Mouse (Mus musculus) cerebellum, adult 2 months (tissue): ENCODE measurements around the gene Apol7a. TPM values are rescaled to one million over a fixed set of nuclear protein-coding genes. Genes with fewer than 3 reads are reported as not detected.
"Not testable (repeated sequence)": the region's sequence is repeated elsewhere in the genome, so short reads cannot be mapped to it uniquely, and the experiment has no call there.

Source experiments
- DNase-seq, 2 experiments: peaks; one replicate each; pipeline ENCODE4 v3.0.0; 2021
- H3K27ac ChIP-seq: fragments of 200-500 bp; 2 replicates; pipeline ENCODE4 v1.5.1; 2012; ENCODE audit warnings: low read length, control low read depth, inconsistent platforms; ENCODE audit not compliant: insufficient read depth
- H3K27me3 ChIP-seq: fragments of 200-500 bp; 2 replicates; pipeline ENCODE4 v1.6.1; 2012; ENCODE audit warnings: inconsistent platforms, mild to moderate bottlenecking, low read length, moderate library complexity; ENCODE audit not compliant: control insufficient read depth, insufficient read depth
- H3K4me1 ChIP-seq: fragments of 200-500 bp; 2 replicates; pipeline ENCODE4 v1.6.1; 2011; ENCODE audit warnings: low read length; ENCODE audit not compliant: control insufficient read depth, insufficient read depth
- H3K4me3 ChIP-seq: fragments of 200-500 bp; replicated peaks from 2 replicates; pipeline ENCODE3; 2011; ENCODE audit warnings: mild to moderate bottlenecking, low read depth, low read length, control low read depth; ENCODE audit not compliant: insufficient read depth
- CTCF ChIP-seq: fragments of 200-500 bp; IDR thresholded peaks from 2 replicates; pipeline ENCODE4 v1.5.1; 2011; ENCODE audit warnings: low read depth, mild to moderate bottlenecking, control low read depth, low read length, moderate library complexity, borderline replicate concordance; ENCODE audit not compliant: insufficient read depth
- POLR2A ChIP-seq: fragments of 200-500 bp; IDR thresholded peaks from 2 replicates; pipeline ENCODE4 v1.6.1; 2011; ENCODE audit warnings: low read length, control low read depth, borderline replicate concordance; ENCODE audit not compliant: insufficient read depth
- WGBS: fragments of 180-500 bp; shearing (Covaris S2); methylation state at CpG from one replicate; pipeline ENCODE4 v1.1.7; 2018; 5-methylcytosine and 5-hydroxymethylcytosine counted together
- polyA plus RNA-seq: library from polyadenylated mRNA; depleted of rRNA; stranded (reverse); fragments of >200 nt; gene quantifications from 2 replicates; pipeline ENCODE4 v1.2.3, GENCODE M21; 2012

The Apol7a gene
- polyA plus RNA-seq, 1 experiment = 0.07 TPM

DNA sequence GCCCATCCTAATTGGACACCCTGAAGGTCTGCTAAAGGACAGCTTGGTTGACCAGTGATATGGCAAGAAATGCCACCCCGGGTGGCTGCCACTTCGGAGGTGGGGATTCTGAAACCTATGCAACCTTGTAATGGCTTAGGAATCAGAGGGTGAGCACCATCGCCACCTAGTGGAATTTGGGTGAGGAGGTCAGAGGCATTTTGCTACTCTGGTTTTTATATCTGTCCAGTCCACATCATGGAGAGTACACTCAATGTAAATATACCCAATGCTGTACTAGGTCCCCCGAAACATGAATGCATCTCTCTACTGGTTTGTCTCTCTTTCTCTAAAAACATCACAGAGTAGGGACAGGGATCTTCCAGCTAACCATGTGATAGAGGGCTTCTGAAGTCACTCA, 13.8 kb upstream of the Apol7a start:
- H3K27ac ChIP-seq, H3K4me3 ChIP-seq, H3K27me3 ChIP-seq, DNase-seq, H3K4me1 ChIP-seq: not testable (repeated sequence)
- 28% methylated on average over 4 of the region's 4 CpGs for WGBS
- TF ChIP-seq CTCF = peak; percentile 31; the same call in 1 of the 2 replicates

- WGBS = 85% methylated on average over 1 of the region's 4 CpGs
- H3K4me3 ChIP-seq, H3K4me1 ChIP-seq, DNase-seq, H3K27me3 ChIP-seq, H3K27ac ChIP-seq: not testable (repeated sequence)
These were observed 12.1 kb upstream of the Apol7a start, which contains the start of gene Apol9a for GRCm38 (mm10) chr15:77411035-77411434. TSS of gene Apol9a (minus strand) at chr15:77411135.

GRCm38 (mm10) chr15:77406370-77406769, 7.5 kb upstream of the Apol7a start:
- not testable (repeated sequence) for H3K27ac ChIP-seq, H3K4me1 ChIP-seq, H3K27me3 ChIP-seq, H3K4me3 ChIP-seq
- WGBS = 31% methylated on average over 10 of the region's 10 CpGs
- peak; percentile 32 to 41 for DNase-seq

- H3K27me3 ChIP-seq, H3K4me3 ChIP-seq, DNase-seq, H3K27ac ChIP-seq, H3K4me1 ChIP-seq: not testable (repeated sequence)
- 79% methylated on average over 11 of the region's 11 CpGs for WGBS
These were observed 1.3 kb downstream of the Apol7a start for GRCm38 (mm10) chr15:77397450-77398132.

DNA sequence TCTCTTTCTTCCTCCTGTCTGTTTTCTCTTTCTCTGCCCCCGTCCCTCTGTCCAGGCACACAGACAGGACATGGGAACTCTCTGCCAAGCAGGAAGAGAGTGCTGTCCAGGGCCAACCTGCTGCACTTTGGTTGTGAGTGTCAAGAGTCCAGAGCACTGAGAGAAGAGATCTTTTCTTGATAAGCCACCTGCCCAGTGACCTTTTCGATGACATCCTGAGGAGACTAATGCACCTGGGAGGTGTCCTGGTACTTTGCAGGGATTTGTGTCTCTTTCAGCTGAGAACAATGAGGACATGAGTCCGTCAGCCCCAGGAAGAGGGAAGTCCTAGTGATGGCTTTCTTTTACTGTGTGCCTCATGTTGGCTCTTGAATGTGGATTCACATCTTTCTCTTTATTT, 5.1 kb downstream of the Apol7a start:
- WGBS = 69% methylated on average over 3 of the region's 3 CpGs

GRCm38 (mm10) chr15:77387462-77387861, 11.4 kb downstream of the Apol7a start:
- Histone ChIP-seq H3K27ac (no peak overlapping the region), H3K27me3 (no peaks in the 10 kb centered on the region), H3K4me1 (no peaks in the 10 kb centered on the region; the same call in none of the 2 replicates), H3K4me3 (no peak overlapping the region)
- no peak for TF ChIP-seq POLR2A
- TF ChIP-seq CTCF = no peak
- DNase-seq = no peak
- 86% methylated on average over 2 of the region's 2 CpGs for WGBS

More for the DNA sequence above, 5.1 kb downstream of the Apol7a start:
- not testable (repeated sequence) for H3K4me1 ChIP-seq, H3K27ac ChIP-seq, H3K27me3 ChIP-seq, DNase-seq, H3K4me3 ChIP-seq

DNA sequence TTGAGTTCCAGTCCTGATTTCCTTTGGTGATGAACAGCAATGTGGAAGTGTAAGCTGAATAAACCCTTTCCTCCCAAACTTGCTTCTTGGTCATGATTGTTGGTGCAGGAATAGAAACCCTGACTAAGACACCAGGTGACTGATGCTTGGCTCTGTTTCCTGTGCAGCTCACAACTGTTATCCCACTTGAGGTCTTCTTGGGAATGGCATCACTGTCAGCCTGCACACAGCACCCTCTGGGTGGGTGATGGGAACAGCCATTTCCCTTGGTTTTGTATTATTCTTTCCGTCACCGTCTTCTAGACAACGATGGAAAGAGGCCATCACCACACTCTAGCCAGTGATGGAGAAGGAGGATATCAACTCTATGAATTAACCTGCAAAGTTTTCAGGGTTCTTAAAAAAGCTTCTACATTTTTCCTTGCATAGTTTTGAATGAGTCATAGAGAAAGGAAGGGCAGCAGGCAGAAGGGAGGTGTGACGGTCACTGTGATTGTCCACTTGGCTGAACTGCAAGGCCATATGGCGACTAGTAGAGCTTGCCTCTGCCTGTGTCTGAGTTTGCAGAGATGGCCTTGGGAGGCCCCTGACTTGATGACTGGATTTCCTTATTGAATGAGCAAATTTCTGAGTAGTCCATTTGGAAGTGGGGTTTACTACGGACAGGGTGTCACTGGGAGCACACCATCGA, 14.4 kb downstream of the Apol7a start:
- TF ChIP-seq POLR2A (no peak), CTCF (no peak)
- H3K4me3 ChIP-seq = no peak overlapping the region
- peak; percentile 65 to 81 for DNase-seq
- H3K27ac ChIP-seq = no peak overlapping the region
- no peaks in the 10 kb centered on the region; the same call in none of the 2 replicates for H3K4me1 ChIP-seq
- 65% methylated on average over 7 of the region's 7 CpGs for WGBS
- H3K27me3 ChIP-seq = no peaks in the 10 kb centered on the region

DNA sequence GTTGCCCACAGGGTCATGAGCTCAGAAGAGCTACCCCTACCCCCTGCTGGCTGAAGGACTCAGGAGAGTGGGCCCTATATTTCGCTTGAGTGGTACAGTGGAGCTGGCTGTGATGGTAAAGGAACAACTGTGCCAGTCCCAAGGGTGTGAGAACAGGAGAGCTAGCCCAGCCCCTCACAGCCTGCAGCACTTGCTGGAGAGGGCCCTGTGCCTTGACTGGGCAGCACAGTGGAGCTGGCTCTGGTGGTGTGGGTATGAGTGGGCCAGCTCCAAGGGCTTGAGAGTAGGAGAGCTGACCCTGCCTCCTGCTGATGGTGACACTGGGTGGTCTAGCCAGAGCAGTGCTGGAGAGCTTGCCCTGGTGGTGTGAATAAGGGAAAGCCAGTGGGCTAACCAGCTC, 16.0 kb downstream of the Apol7a start:
- DNase-seq = no peak
- H3K27me3 ChIP-seq = no peaks in the 10 kb centered on the region
- H3K27ac ChIP-seq = no peak overlapping the region
- WGBS = 79% methylated on average over 1 of the region's 1 CpGs
- no peak overlapping the region for H3K4me3 ChIP-seq
- no peaks in the 10 kb centered on the region; the same call in 1 of the 2 replicates for H3K4me1 ChIP-seq
- TF ChIP-seq CTCF = no peak
- no peak for TF ChIP-seq POLR2A
